Mouse (Mus musculus) duodenum, adult 2 months (tissue): ENCODE measurements around the gene Olfr6. TPM values are rescaled to one million over a fixed set of nuclear protein-coding genes. Genes with fewer than 3 reads are reported as not detected.

Source experiments
- polyA plus RNA-seq: library from polyadenylated mRNA; depleted of rRNA; stranded (reverse); fragments of >200 nt; gene quantifications from 2 replicates; pipeline ENCODE4 v1.2.3, GENCODE M21; 2012; ENCODE audit warnings: low replicate concordance; rRNA removed

Gene Olfr6
- polyA plus RNA-seq, result not detected in 2 replicates

DNA sequence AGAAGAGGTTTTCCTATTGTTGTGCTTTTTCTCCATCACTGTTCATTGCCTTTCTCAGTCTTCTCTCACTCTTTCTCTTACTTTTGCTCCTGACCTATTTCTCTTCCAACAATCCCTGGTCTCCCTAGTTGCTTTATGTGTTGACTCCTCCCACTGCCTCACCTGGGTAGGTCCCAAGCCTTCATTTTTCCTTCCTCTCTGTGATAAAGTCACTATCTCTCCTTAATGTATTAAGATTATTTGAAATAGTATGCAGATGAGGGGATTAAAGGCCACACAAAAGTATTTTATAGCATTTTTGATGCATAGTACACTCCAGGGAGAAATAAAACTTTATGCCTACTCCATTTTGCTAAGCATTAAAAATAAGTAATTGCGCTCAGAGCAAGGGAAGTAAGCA, at the start of gene Olfr6:
Gene Olfr6, minus strand, starts transcription at position 101 of the 400 bp plus-strand sequence.

DNA sequence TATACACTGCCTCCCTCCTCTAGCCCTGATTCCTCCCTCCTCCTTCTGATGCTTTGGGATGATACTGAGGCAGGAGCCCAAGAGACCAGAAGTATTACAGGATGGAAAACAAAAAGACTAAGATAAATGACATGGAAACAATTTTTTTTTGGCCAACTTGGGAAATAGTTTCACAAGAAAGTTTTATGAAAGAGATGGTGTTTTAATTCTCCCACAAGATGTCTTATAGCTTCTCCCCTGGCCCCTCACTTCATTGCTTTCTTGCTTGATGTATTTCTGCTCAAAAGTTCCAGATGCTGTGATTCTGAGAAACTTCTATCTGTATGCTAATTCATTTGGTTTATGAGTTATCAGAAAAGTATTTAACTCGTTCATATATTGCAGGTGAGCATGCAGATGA, 42.2 kb upstream of the Olfr6 start, which contains the start of gene Olfr2:
Gene Olfr2, minus strand, starts transcription at position 101 of the 400 bp plus-strand sequence.

DNA sequence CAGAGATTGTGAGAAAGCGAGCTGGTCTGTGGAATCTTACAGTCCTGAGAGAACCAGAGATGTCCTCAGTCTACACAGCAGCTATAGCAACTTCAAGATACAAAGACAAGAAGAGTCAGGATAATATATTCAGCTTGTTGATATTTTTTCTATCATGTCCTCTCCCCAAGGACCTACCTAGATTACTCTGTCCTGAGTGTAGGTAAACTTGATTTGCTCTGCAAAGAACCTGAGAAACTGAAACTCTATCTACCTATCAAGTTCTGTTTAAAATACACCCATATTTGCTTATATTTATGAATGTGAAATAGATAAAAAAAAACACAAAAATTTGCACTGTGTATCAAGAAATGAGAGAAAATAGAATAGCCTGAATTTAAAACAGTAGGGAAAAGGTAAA, 11.6 kb upstream of the Olfr6 start, which contains the start of gene Olfr711:
Gene Olfr711, minus strand, starts transcription at position 101 of the 400 bp plus-strand sequence.

DNA sequence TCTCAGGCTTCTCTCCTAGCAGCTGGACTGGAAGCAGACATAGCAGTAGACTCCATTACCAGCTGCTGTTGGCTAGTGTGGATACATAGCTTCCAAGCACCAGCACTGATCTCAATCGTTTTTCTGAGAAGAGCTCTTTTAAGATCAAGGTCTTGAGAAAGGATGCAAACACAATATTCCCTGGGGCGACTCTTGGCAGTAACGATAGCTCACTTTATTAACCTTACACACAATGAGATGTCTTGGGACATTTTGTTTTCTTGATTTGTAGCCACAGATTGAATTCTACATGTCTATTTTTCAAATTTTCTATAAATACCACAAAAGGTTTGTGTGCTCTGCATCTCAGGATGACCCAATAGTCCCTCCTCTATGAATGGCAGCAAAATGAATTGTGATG, 15.5 kb downstream of the Olfr6 start, which contains the start of gene Olfr710:
Gene Olfr710, minus strand, starts transcription at position 101 of the 400 bp plus-strand sequence.

DNA sequence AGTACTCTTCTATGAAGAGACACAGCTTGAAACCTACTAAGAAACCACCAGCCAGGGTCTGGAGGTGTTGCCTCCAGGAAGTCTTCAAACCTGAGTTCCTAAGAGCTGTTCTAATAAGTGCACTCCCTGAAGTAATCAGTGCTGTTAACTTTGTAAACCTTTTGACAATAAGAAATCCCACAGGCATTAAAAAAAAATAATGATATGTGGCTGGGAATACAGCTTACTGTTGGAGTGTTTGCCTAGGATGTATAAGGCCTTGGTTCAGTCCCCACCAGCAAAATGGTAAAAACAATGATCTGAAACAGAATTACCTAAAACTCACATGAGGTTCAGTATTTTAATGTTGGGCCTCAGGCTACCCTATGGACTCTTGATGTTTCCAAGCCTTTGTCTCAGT, 31.6 kb downstream of the Olfr6 start, which contains the start of gene Olfr709-ps1:
Gene Olfr709-ps1, minus strand, starts transcription at position 101 of the 400 bp plus-strand sequence.

DNA sequence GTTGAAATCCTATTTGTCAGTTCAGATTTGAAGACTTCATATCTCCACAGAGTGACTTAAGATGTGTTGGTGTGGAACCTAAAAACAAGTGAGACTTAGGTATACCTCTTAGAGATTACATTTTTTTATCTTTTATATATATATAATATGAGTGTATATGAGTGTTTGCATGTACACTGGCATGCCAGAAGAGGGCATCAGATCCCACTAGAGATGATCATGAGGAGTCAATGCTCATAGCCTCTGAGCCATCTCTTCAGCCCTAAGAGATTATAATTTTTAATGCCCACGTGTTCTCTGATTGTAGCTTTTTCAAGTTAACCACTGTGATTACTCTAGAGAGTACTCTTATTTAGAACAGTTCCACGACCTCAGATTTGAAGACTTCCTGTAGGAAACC, 56.1 kb downstream of the Olfr6 start, which contains the start of gene Olfr1532-ps1:
Gene Olfr1532-ps1, plus strand, starts transcription at position 326 of the 400 bp plus-strand sequence.

Other genes with a start within 250 kb of the Olfr6 start
- gene Olfr695, start 247.5 kb downstream of the Olfr6 start, polyA plus RNA-seq, result not detected in 2 replicates
- gene Olfr697, start 221.5 kb downstream of the Olfr6 start, polyA plus RNA-seq, result not detected in 2 replicates
- not detected in 2 replicates for gene Olfr698, start 208.5 kb downstream of the Olfr6 start, polyA plus RNA-seq
- gene Olfr699, start 170.7 kb downstream of the Olfr6 start, polyA plus RNA-seq, result not detected in 2 replicates
- not detected in 2 replicates for gene Olfr700, start 155.1 kb downstream of the Olfr6 start, polyA plus RNA-seq
- not detected in 2 replicates for gene Olfr701, start 149.8 kb downstream of the Olfr6 start, polyA plus RNA-seq
- gene Olfr702, start 130.0 kb downstream of the Olfr6 start, polyA plus RNA-seq, result not detected in 2 replicates
- gene Olfr703, start 120.6 kb downstream of the Olfr6 start, polyA plus RNA-seq, result not detected in 2 replicates
- not detected in 2 replicates for gene Olfr704, start 100.8 kb downstream of the Olfr6 start, polyA plus RNA-seq
- not detected in 2 replicates for gene Olfr705, start 87.0 kb downstream of the Olfr6 start, polyA plus RNA-seq
- gene Olfr706, start 75.8 kb downstream of the Olfr6 start, polyA plus RNA-seq, result not detected in 2 replicates
- not detected in 2 replicates for gene Olfr707, start 62.7 kb downstream of the Olfr6 start, polyA plus RNA-seq
- not detected in 2 replicates for gene Olfr1532-ps1, start 55.9 kb downstream of the Olfr6 start, polyA plus RNA-seq
- not detected in 2 replicates for gene Olfr709-ps1, start 31.7 kb downstream of the Olfr6 start, polyA plus RNA-seq
- gene Olfr710, start 15.6 kb downstream of the Olfr6 start, polyA plus RNA-seq, result not detected in 2 replicates
- gene Olfr711, start 11.5 kb upstream of the Olfr6 start, polyA plus RNA-seq, result not detected in 2 replicates
- gene Olfr2, start 42.1 kb upstream of the Olfr6 start, polyA plus RNA-seq, result not detected in 2 replicates
- not detected in 2 replicates for gene Olfr713, start 67.2 kb upstream of the Olfr6 start, polyA plus RNA-seq
- gene Olfr714, start 107.0 kb upstream of the Olfr6 start, polyA plus RNA-seq, result not detected in 2 replicates
- gene Olfr17, start 129.3 kb upstream of the Olfr6 start, polyA plus RNA-seq, result not detected in 2 replicates
- not detected in 2 replicates for gene Olfr715b, start 146.4 kb upstream of the Olfr6 start, polyA plus RNA-seq
- gene Olfr715, start 167.1 kb upstream of the Olfr6 start, polyA plus RNA-seq, result not detected in 2 replicates
- not detected in 2 replicates for gene Olfr716, start 174.4 kb upstream of the Olfr6 start, polyA plus RNA-seq
- not detected in 2 replicates for gene Nlrp14, start 203.1 kb upstream of the Olfr6 start, polyA plus RNA-seq
- not detected in 2 replicates for gene Rbmxl2, start 245.5 kb upstream of the Olfr6 start, polyA plus RNA-seq